Mouse (Mus musculus): ENCODE data around the gene Cyp3a59.
"Not testable (repeated sequence)": the region's sequence is repeated elsewhere in the genome, so short reads cannot be mapped to it uniquely, and the experiment has no call there.

The Cyp3a59 gene

GRCm38 (mm10) chr5:146078945-146079344 is at the start of gene Cyp3a59:
Gene Cyp3a59 (plus strand): TSS chr5:146079257.
- DNase-seq (ENCODE audit: low spot score): not testable (repeated sequence)

GRCm38 (mm10) chr5:146070099-146070498 is 9.0 kb upstream of the Cyp3a59 start:
- no peak for DNase-seq (ENCODE audit: low spot score)

GRCm38 (mm10) chr5:146147903-146148302 is 68.8 kb downstream of the Cyp3a59 start:
- no peak for DNase-seq (ENCODE audit: low spot score)

GRCm38 (mm10) chr5:146150454-146150853 is 71.4 kb downstream of the Cyp3a59 start:
- no peak for DNase-seq (ENCODE audit: low spot score)

- DNase-seq (ENCODE audit: low spot score): not testable (repeated sequence)
Measured at GRCm38 (mm10) chr5:146158326-146158725, 79.3 kb downstream of the Cyp3a59 start.

GRCm38 (mm10) chr5:146160439-146160838 is 81.4 kb downstream of the Cyp3a59 start, which contains the start of gene Gm5565:
Gene Gm5565 (minus strand): TSS chr5:146160539.
- DNase-seq (ENCODE audit: low spot score): not testable (repeated sequence)
